Mouse (Mus musculus) hindbrain, embryonic 16.5 days (tissue): ENCODE results near the gene Mgrn1. TPM values are rescaled to one million over a fixed set of nuclear protein-coding genes. Genes with fewer than 3 reads are reported as not detected.

Source experiments
- ATAC-seq: fragments of 200-750 bp; cut with Nextera tagmentation; 2 replicates; pipeline ENCODE4 v1.8.0; 2017; ENCODE audit warnings: moderate TSS enrichment, moderate library complexity
- H3K27ac ChIP-seq: fragments of 300-500 bp; sonication (generic); 2 replicates; pipeline ENCODE4 v1.5.1; 2014; ENCODE audit warnings: low read depth, mild to moderate bottlenecking, control low read depth, low read length, moderate library complexity
- H3K27me3 ChIP-seq: fragments of 300-500 bp; sonication (generic); replicated peaks from 2 replicates; pipeline ENCODE4 v1.6.1; 2014; ENCODE audit warnings: low read length; ENCODE audit not compliant: control insufficient read depth, insufficient read depth
- H3K36me3 ChIP-seq: fragments of 300-500 bp; sonication (generic); 2 replicates; pipeline ENCODE4 v1.6.1; 2014; ENCODE audit warnings: mild to moderate bottlenecking, low read length, moderate library complexity, mixed read lengths; ENCODE audit not compliant: control insufficient read depth, insufficient read depth
- H3K4me1 ChIP-seq: fragments of 300-500 bp; sonication (generic); 2 replicates; pipeline ENCODE4 v1.6.1; 2014; ENCODE audit warnings: low read depth, low read length; ENCODE audit not compliant: control insufficient read depth, insufficient read depth
- H3K4me2 ChIP-seq: fragments of 300-500 bp; sonication (generic); 2 replicates; pipeline ENCODE4 v1.6.1; 2014; ENCODE audit warnings: mild to moderate bottlenecking, low read length, control low read depth, moderate library complexity
- H3K4me3 ChIP-seq: fragments of 300-500 bp; sonication (generic); 2 replicates; pipeline ENCODE4 v1.5.1; 2014; ENCODE audit warnings: mild to moderate bottlenecking, low read length, control low read depth, moderate library complexity
- H3K9ac ChIP-seq: fragments of 300-500 bp; sonication (generic); 2 replicates; pipeline ENCODE4 v1.6.1; 2014; ENCODE audit warnings: low read depth, mild to moderate bottlenecking, control low read depth, low read length, moderate library complexity
- H3K9me3 ChIP-seq: fragments of 300-500 bp; sonication (generic); 2 replicates; pipeline ENCODE4 v1.6.1; 2014; ENCODE audit warnings: mild to moderate bottlenecking, low read length, moderate library complexity; ENCODE audit not compliant: control insufficient read depth
- WGBS: fragments of 180-500 bp; shearing (Covaris S2); extraction: QIAGEN DNeasy Blood & Tissue Kit; methylation state at CpG from one replicate; pipeline ENCODE4 v1.1.7; 2014; 5-methylcytosine and 5-hydroxymethylcytosine counted together
- polyA plus RNA-seq: library from polyadenylated mRNA; unstranded; fragments of >200 nt; fragmentation: Nextera tagmentation; extraction: Ambion mirVana; gene quantifications from 2 replicates; pipeline ENCODE4 v1.2.1, GENCODE M21; 2015

Mgrn1 gene
- polyA plus RNA-seq, 1 experiment from 2014 or later = 133 TPM

- ATAC-seq = no peak
- Histone ChIP-seq H3K36me3 (0 out of 2 replicates have a peak, but pooled peaks cover 3% of the 10 kb centered on the region), H3K4me2 (peak overlapping the region; percentile 83), H3K9me3 (no peaks in the 10 kb centered on the region), H3K27ac (no peak overlapping the region), H3K4me3 (no peak overlapping the region), H3K4me1 (peaks cover 34% of the 10 kb centered on the region), H3K9ac (no peak overlapping the region), H3K27me3 (no peaks in the 10 kb centered on the region)
- WGBS = 89% methylated on average over 4 of the region's 4 CpGs
Measured at GRCm38 (mm10) chr16:4877195-4877594, 8.9 kb upstream of the Mgrn1 start.

GRCm38 (mm10) chr16:4877701-4878100, 8.3 kb upstream of the Mgrn1 start:
- whole genome bisulfite sequencing = 84% methylated on average over 3 of the region's 3 CpGs
- H3K9ac ChIP-seq = peak overlapping the region; percentile 84
- H3K4me1 ChIP-seq = peaks cover 34% of the 10 kb centered on the region
- H3K4me3 ChIP-seq = peak overlapping the region; percentile 87
- no peak overlapping the region for H3K27ac ChIP-seq
- H3K9me3 ChIP-seq = no peaks in the 10 kb centered on the region
- no peaks in the 10 kb centered on the region for H3K27me3 ChIP-seq
- H3K4me2 ChIP-seq = peak overlapping the region; percentile 83
- 0 out of 2 replicates have a peak, but pooled peaks cover 3% of the 10 kb centered on the region for H3K36me3 ChIP-seq
- ATAC-seq = no peak

GRCm38 (mm10) chr16:4878192-4878885, 7.7 kb upstream of the Mgrn1 start:
- no peak for ATAC-seq
- Histone ChIP-seq H3K27me3 (no peaks in the 10 kb centered on the region), H3K4me1 (peaks cover 34% of the 10 kb centered on the region), H3K27ac (peak overlapping the region; percentile 99), H3K4me2 (peak overlapping the region; percentile 83), H3K4me3 (peak overlapping the region; percentile 87), H3K9ac (peak overlapping the region; percentile 84), H3K9me3 (no peaks in the 10 kb centered on the region), H3K36me3 (0 out of 2 replicates have a peak, but pooled peaks cover 3% of the 10 kb centered on the region)
- WGBS = 36% methylated on average over 5 of the region's 5 CpGs

DNA sequence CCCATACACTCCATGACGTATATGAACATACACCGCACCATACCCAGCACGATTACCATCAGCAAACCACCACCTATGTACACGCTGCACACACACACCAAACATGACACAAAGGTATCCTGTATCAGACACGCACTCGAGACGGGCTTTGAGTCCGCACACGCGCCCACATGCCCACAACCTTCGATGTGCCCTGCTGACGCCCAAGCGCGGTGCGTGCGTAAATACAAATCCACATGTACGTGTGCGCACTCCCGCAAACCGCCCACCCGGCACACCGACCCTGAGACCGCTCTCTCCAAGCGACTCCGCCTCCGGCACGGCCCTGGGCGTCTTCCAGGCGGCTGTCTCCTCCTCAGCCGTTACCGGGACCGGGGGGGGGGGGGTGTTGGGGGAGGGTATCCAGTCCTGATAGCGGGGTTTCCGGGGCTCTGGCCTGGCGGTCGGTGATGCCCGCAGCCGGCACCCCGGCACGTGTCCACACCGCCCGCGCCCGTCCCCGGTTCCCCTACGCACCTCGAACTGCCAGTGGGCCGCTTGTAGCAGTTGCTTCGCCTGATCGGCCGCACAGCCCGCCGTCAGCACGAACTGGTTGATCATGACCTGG, 6.8 kb upstream of the Mgrn1 start:
- peak; percentile 26 for ATAC-seq
- Histone ChIP-seq H3K27me3 (no peaks in the 10 kb centered on the region), H3K36me3 (0 out of 2 replicates have a peak, but pooled peaks cover 2% of the 10 kb centered on the region), H3K4me2 (peak overlapping the region; percentile 83), H3K9ac (peak overlapping the region; percentile 84), H3K27ac (peak overlapping the region; percentile 99), H3K4me1 (peaks cover 34% of the 10 kb centered on the region), H3K9me3 (no peaks in the 10 kb centered on the region), H3K4me3 (peak overlapping the region; percentile 87)
- WGBS = under 1% methylated on average over 41 of the region's 54 CpGs

- H3K27ac ChIP-seq = peak overlapping the region; percentile 99
- peak overlapping the region; percentile 84 for H3K9ac ChIP-seq
- peak; percentile 77 for ATAC-seq
- under 1% methylated on average over 40 of the region's 40 CpGs for WGBS
- H3K4me3 ChIP-seq = peak overlapping the region; percentile 87
- H3K27me3 ChIP-seq = no peaks in the 10 kb centered on the region
- peaks cover 34% of the 10 kb centered on the region for H3K4me1 ChIP-seq
- H3K9me3 ChIP-seq = no peaks in the 10 kb centered on the region
- H3K4me2 ChIP-seq = peak overlapping the region; percentile 83
- H3K36me3 ChIP-seq = no peaks in the 10 kb centered on the region
Measured at GRCm38 (mm10) chr16:4879708-4880124, 6.3 kb upstream of the Mgrn1 start.

DNA sequence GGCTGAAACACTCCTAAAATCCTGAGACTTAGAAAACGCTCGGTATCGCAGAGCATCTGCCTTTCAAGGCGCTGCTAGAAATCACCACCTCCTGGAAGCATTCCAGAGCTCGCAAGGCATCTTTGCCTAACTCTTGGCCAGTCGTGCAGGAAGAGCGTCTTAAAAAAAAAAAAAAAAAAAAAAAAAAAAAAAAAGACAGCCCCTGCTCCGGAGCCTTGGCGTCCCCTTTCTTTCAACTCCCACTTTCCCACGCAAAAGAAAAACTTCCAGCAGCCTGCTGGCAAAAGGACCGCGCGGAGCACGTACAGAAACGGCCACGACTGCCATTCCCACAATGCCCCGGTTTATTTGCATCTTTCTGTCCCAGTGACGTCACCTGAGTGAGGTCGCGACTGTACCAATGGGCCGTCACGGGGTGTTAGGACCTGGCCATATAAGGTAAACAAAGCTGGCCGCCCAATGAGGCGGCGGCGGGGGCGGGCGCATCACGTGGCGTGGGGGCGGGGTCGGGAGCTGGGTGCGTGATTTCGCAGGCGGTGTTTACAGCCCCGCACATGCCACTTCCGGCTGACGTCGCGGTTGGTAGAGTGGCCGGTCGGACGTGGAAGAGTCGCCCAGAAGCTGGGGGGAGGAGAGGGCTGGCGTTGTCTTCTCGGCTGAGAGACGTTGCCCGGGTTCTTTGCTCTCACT, 5.8 kb upstream of the Mgrn1 start, which contains the start of gene Ubald1:
TSS of gene Ubald1 (minus strand) at position 180 of the 690 bp plus-strand sequence.
- Histone ChIP-seq H3K4me2 (peak within 1 kb of the TSS; percentile 83), H3K27ac (peak within 1 kb of the TSS; percentile 99), H3K9me3 (no peaks in the 10 kb centered on the region), H3K9ac (peak within 1 kb of the TSS; percentile 84), H3K4me3 (peak within 1 kb of the TSS; percentile 87), H3K36me3 (no peaks in the 10 kb centered on the region), H3K4me1 (peaks cover 34% of the 10 kb centered on the region), H3K27me3 (no peaks in the 10 kb centered on the region)
- ATAC-seq = peak; percentile 92
- WGBS = under 1% methylated on average over 48 of the region's 48 CpGs

GRCm38 (mm10) chr16:4881400-4882351, 4.4 kb upstream of the Mgrn1 start:
- WGBS = 76% methylated on average over 10 of the region's 10 CpGs
- Histone ChIP-seq H3K9me3 (no peaks in the 10 kb centered on the region), H3K27ac (peak overlapping the region; percentile 96), H3K9ac (peak overlapping the region; percentile 84), H3K4me3 (peak overlapping the region; percentile 87), H3K4me1 (peaks cover 27% of the 10 kb centered on the region), H3K36me3 (no peaks in the 10 kb centered on the region), H3K4me2 (peak overlapping the region; percentile 71), H3K27me3 (no peaks in the 10 kb centered on the region)
- no peak for ATAC-seq

- Histone ChIP-seq H3K4me3 (no peak overlapping the region), H3K27me3 (no peaks in the 10 kb centered on the region), H3K9me3 (no peaks in the 10 kb centered on the region), H3K36me3 (no peaks in the 10 kb centered on the region), H3K4me2 (no peak overlapping the region), H3K4me1 (peaks cover 33% of the 10 kb centered on the region), H3K27ac (no peak overlapping the region), H3K9ac (no peak overlapping the region)
- WGBS = 92% methylated on average over 10 of the region's 10 CpGs
- no peak for ATAC-seq
Measured at GRCm38 (mm10) chr16:4884930-4885329, 1.1 kb upstream of the Mgrn1 start.
